Mouse (Mus musculus) layer of hippocampus, postnatal 14 days (tissue): ENCODE measurements around the gene Hoxa6. TPM values are rescaled to one million over a fixed set of nuclear protein-coding genes. Genes with fewer than 3 reads are reported as not detected.

Source experiments
- DNase-seq, 2 experiments: peaks; one replicate each; pipeline ENCODE4 v3.0.0; 2021 to 2022; ENCODE audit warnings: low spot score in 2 of 2, mixed read lengths in 1 of 2
- total RNA-seq, 2 experiments: library from RNA; stranded (reverse); gene quantifications; 2 replicates each; pipeline ENCODE4 v1.2.3; 2021

Gene Hoxa6
- total RNA-seq, 2 experiments from 2014 or later: not detected

DNA sequence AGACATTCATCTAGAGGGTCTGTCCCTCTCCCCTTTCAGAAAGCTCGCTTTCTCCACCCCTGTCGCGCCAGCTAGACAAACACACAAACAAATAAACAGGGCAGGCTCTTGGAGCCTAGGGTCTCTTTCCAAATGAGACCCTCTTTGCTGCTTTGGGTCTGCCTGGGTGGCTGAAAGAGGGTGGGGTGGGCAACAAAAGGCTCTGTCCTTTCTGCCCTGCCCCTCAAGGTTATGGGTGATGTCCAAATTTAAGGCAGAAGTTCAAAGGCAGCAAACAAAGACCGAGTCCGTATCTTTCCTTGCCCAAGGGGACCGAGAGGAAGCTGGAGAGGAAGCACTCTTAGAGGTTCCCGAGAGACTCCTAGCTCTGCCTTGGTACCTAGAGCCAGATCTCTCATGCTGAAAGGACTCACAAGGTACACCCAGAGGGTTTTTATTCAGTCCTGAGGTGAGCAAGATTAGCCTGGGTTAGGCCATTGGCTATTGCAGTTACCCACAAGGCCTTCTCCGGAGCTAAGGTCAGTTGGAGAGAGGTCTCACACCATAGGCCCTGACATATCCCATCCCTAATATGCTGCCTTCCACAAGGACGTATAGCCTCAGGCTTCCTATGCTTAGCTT lies 32.6 kb upstream of the Hoxa6 start:
- no peak for DNase-seq

GRCm38 (mm10) chr6:52240389-52241000 lies 32.0 kb upstream of the Hoxa6 start, which contains the start of gene Hoxa10:
Gene Hoxa10, minus strand, starts transcription at chr6:52240854.
- DNase-seq: peak in 1 of 2 experiments; percentile 60

GRCm38 (mm10) chr6:52239625-52240388 lies 31.3 kb upstream of the Hoxa6 start:
- DNase-seq: no peak

DNA sequence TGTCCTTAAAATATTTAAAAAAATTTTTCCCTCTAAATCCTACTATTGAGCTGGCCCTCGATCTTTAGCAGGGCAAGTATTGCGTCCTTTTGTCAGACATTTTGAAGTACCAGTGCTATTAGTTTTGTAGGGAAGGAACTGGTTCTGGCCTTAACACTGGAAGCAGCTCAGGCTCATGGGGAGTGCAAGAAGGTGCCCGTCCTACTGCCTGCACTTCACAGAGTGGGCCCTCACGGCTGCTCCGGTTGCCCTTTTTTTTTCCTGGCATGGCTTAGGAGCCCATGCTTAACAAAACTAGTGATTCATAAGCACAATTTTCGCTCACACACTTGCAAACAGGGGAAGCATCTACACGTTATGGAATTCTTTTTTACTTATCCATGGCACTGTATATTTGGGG lies 30.5 kb upstream of the Hoxa6 start:
- no peak for DNase-seq

GRCm38 (mm10) chr6:52238155-52238545 lies 29.6 kb upstream of the Hoxa6 start:
- no peak for DNase-seq

DNA sequence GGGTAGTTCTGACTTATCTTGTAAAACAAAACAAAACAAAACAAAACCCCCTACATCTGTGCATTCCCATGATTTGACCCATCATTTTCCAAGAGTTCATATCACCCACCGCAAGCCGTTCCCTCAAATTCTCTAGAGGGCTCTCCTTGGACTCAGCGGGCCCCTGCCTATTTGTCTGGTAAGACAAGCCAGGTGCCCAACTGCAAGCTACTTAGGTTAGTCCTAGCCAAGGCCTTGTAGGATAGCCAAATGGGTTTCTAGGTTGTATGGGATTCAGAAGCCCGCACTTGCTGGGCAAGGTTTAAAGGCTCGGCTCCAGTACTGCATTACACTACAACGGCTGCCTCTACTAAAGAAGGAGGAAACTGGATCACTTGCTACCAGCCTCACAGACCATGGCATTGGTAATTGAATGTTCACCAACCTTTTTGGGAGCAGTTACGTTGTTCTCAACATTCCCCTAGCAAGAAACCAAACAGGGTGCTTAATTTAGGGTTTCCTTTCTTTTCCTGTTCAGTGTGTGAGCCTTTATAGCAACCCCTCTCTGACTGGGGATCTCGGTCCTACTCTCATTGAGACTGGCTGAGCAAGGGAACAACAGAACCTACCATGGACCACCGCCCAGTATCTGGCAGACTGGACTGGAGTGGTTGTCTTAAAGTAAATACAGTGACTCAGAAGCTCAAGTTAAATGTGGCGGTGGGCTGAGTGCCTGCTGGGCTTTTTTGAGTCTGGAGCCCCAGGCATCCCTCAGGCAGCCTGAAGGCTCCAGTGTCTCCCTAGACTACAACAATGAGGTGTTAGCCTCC lies 29.0 kb upstream of the Hoxa6 start:
- no peak for DNase-seq

- no peak for DNase-seq
Measured at GRCm38 (mm10) chr6:52236806-52237205, 28.3 kb upstream of the Hoxa6 start.

GRCm38 (mm10) chr6:52235866-52236265 lies 27.3 kb upstream of the Hoxa6 start:
- no peak for DNase-seq

GRCm38 (mm10) chr6:52235267-52235666 lies 26.7 kb upstream of the Hoxa6 start:
- DNase-seq: no peak

DNA sequence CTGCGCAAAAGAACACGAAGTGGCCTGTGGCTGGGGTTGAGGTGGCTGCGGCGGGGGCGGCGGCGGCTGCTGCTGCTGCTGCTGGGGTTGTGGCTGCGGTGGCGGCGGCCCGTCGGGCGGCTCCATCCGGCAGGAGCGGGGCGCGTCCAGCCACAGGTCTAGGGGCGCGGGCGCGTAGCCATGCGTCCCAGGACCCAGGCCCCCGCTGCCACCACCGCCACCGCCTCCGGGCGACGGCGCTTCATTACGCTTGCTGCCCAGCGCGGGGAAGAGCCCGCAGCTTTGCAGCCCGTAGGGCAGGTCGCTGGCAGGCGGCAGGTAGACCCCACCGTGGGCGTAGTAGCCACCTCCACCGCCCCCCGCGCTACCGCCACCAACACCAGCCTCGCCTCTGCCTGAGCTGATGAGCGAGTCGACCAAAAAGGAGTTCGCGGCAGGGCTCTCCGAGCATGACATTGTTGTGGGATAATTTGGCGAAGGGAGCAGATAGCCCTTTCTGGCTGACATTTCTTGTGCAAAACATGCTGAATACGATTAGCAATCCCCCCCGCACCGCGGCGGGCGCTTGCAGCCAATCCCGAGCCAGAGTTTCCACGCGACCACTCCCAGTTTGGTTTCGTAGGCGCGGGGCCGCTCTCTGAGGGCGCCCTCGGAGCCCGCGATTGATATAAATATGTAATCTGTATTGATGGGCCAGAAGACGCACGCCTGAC lies 26.1 kb upstream of the Hoxa6 start:
- no peak for DNase-seq

- no peak for DNase-seq
Measured at GRCm38 (mm10) chr6:52233546-52234427, 25.3 kb upstream of the Hoxa6 start.

DNA sequence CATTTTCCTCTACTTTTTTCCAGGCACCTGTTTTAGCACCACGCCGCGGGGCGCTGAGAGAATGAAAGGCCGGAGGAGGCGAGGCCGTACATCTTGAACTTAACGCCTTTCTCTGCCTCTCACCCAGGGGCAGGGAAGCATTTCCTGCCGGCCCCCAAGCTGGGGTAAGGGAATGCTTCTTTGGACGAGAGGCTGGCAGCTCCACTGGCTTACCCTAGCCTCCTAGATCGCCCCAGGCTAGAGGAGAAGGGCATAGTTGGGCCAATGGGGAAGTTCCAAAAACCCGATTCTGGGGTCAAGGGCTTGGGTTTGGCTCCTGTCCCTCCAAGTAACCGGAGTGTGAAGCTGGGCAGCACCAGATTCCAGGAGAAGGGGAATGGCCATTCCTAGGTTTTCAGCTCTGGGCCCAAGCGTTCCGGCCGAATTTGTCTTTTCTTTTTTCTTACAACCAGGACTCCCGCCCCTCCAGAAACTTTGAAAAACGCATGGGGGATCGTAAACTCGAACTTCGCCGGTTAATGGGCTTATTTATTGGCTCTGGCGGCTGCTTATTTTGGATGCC lies 24.5 kb upstream of the Hoxa6 start:
- DNase-seq: no peak

DNA sequence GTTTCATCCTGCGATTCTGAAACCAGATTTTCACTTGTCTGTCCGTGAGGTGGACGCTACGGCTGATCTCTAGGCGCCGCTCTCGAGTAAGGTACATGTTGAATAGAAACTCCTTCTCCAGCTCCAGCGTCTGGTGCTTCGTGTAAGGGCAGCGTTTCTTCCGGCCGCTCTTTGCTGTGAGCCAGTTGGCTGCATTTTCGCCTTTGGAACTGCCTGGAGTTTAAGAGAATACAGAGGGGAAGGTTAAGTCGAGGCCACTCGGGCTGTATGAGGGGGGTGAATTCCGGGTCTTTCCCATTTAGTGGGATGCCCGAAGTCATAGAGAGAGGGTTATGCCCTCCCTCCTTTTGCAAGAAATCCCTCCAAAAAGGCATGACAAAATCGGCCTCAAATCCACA lies 24.0 kb upstream of the Hoxa6 start:
- DNase-seq: no peak

GRCm38 (mm10) chr6:52231885-52232567 lies 23.5 kb upstream of the Hoxa6 start:
- DNase-seq: no peak

GRCm38 (mm10) chr6:52230516-52231165 lies 22.1 kb upstream of the Hoxa6 start, which contains the start of gene Hoxa9:
Gene Hoxa9, minus strand, starts transcription at chr6:52231089.
- no peak for DNase-seq

GRCm38 (mm10) chr6:52229558-52230416 lies 21.3 kb upstream of the Hoxa6 start:
- no peak for DNase-seq
